Mouse (Mus musculus) urinary bladder, adult 18-20 months (tissue): ENCODE measurements around the gene Rbm19.

ENCODE experiments used
- DNase-seq, 2 experiments: peaks; one replicate each; pipeline ENCODE4 v3.0.0; 2022; ENCODE audit warnings: low spot score in 2 of 2, mixed read lengths in 2 of 2

Gene Rbm19

GRCm38 (mm10) chr5:120204316-120204715, 88.1 kb downstream of the Rbm19 start:
- no peak for DNase-seq

DNA sequence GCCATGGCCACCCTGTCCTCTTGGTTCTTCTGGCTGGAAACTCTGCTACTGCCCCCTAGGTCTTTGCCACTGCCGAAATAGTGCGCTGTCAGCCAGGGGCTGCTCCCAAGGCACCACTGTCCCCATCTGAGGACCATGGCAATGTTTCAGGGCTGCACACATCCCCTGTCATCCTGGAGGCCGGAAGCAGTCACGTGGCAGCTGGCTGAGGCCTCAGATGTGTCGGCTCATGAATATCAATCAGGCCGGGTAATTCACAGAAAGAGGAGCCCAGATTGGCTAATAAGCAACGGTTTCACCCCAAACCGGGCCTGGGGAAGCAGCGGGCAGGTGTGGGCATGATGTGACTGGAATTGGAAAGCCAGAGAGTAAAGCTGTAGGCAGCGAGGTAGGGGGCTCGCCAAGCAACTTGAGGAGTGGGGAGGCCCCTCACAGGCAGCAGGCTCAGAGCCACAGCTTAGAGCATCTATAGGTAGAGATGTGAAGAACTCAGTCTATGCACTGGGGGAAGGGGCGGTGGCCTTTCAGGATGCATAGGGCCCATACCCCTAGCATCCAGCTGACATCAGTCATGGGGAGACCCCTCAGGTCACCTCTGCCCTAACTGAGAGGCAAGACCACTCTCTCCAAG, 90.2 kb downstream of the Rbm19 start:
- DNase-seq, result no peak

DNA sequence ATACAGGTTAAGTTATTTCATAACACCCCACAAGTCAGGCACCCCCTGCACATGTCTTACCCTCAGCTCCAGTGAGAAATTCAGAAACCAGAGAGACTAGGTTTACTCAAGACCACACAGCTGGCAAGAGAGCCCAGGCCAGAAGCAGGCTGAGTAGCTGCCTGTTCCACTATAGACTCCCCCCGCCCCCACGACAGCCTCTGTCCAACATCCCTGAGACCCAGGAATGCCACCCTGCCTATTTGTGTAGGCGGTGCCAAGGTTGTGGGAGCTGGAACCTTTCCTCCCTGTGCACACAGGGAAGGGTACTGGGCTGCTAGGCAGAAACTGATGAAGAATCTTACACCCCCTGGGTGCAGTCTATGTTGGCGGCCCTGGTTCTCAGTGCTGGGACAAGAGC, 91.2 kb downstream of the Rbm19 start:
- no peak for DNase-seq

GRCm38 (mm10) chr5:120210668-120211067, 94.4 kb downstream of the Rbm19 start:
- no peak for DNase-seq

DNA sequence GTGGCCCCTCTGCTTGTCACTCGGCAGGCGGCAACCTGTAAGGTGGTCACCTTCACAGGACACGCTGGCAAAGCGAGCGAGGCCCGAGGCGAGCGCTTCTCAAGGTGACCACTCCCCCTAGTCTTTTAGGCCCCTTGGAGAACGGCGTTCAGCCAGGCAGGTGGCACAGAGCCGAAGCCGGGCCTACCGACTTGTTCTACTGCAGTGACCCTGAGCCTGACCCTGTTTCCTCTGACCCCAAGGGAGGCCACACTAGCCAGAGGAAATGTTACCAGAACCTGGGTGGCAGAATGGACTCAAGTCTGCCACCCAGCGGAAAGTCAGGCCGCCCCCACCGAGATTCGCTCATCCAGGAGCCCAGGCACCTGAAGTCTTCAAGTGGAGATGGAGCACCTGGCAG, 94.9 kb downstream of the Rbm19 start:
- peak in 1 of 2 experiments; percentile 8 for DNase-seq

GRCm38 (mm10) chr5:120214511-120214910, 98.2 kb downstream of the Rbm19 start:
- no peak for DNase-seq

- no peak for DNase-seq
Observed at GRCm38 (mm10) chr5:120221216-120221615, 105.0 kb downstream of the Rbm19 start.

- DNase-seq, result no peak
Observed at GRCm38 (mm10) chr5:120225383-120225782, 109.1 kb downstream of the Rbm19 start.

DNA sequence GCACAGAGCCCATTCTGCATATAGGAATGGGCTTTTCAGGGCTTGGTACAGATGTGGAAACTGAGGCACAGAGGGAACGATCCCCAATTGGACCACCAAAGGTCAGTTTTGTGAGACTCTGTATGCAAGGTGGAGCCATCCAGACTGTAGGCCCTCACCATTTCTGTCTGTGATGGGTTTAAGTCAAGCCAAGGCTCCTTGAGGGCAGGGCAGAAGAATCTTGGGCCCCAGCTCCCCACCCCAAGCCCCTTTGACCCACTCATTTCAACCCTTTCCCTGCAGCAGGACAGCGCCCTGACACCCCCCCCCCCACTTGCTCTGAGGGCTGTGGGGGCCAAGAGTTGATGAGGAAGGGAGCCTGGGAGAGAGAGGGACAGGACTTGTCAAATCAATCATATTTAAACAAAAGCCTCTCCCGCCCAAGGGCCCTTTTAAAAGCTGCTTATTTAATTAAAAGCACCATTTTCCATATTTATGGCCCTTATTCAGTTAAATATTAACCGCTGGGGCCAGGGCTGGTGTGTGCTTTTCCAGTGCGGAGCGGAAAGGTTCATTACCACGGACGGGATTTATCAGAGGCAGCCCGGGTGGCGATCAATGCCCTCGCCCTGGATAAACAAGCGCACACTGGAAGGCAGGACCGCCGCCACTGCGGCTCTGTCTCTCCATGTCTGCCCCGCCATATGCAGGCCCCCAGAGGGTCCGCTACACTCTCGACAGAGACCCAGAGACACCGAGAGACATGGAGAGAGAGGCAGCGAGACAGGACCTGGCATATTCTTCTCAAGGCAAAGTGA, 112.5 kb downstream of the Rbm19 start:
- DNase-seq, result no peak

- no peak for DNase-seq
Observed at GRCm38 (mm10) chr5:120231435-120232147, 115.3 kb downstream of the Rbm19 start.

- DNase-seq, result no peak
Observed at GRCm38 (mm10) chr5:120235147-120235546, 118.9 kb downstream of the Rbm19 start.

DNA sequence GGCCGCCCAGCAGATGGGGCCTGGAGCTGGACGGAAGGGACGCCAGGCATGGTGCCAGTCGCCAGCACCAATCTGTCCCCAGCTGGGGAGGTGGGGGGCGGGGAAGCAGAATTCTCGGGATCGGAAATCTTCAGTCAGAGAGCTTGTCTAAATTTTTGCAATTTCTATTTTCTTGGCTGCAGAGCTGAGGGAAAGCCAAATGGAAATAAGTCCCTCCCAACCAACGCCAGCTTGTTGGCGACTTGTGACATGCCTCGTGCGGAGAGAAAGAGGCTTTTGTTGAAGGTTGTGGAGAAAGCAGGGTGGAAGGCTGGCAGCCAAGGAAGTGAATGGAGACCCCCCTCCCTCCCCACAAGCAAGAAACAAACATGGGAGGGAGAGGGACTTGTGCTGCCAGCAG, 119.3 kb downstream of the Rbm19 start:
- no peak for DNase-seq

- no peak for DNase-seq
Observed at GRCm38 (mm10) chr5:120240071-120240470, 123.8 kb downstream of the Rbm19 start.

DNA sequence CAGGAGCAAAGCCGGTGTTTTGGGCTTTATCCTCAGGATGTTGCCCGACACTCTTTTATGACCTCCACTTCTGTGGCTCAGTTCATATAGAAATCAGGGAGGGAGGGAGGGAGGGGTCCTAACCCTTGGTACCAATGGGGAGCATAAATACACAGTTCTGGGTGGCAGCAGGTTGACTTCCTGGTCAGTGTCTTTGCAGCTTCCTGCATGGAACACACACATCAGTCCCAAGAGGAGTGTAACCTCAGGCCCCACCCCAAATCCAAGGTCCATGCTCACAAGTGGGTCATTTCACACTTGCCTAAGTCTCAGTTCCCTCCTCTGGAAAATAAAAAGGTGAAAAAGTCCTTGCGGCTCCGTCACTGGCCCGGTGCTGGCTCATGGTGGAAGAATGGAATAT, 129.1 kb downstream of the Rbm19 start:
- DNase-seq, result no peak
